Mouse (Mus musculus) midbrain, embryonic 16.5 days (tissue): ENCODE results near the gene Sec61a2. TPM values are rescaled to one million over a fixed set of nuclear protein-coding genes. Genes with fewer than 3 reads are reported as not detected.

ENCODE experiments used
- ATAC-seq: fragments of 200-750 bp; cut with Nextera tagmentation; 2 replicates; pipeline ENCODE4 v1.8.0; 2017; ENCODE audit warnings: moderate TSS enrichment
- H3K27ac ChIP-seq: fragments of 300-500 bp; sonication (generic); 2 replicates; pipeline ENCODE4 v1.5.1; 2014; ENCODE audit warnings: mild to moderate bottlenecking, low read length, mixed read lengths
- H3K27me3 ChIP-seq: fragments of 300-500 bp; sonication (generic); 2 replicates; pipeline ENCODE4 v1.6.1; 2014; ENCODE audit warnings: low read depth, low read length, mixed read lengths; ENCODE audit not compliant: control insufficient read depth, insufficient read depth
- H3K36me3 ChIP-seq: fragments of 300-500 bp; sonication (generic); 2 replicates; pipeline ENCODE4 v1.6.1; 2014; ENCODE audit warnings: mild to moderate bottlenecking, low read length, moderate library complexity, mixed read lengths; ENCODE audit not compliant: control insufficient read depth, insufficient read depth
- H3K4me1 ChIP-seq: fragments of 300-500 bp; sonication (generic); 2 replicates; pipeline ENCODE4 v1.6.1; 2014; ENCODE audit warnings: mild to moderate bottlenecking, low read length, mixed read lengths; ENCODE audit not compliant: control insufficient read depth, insufficient read depth
- H3K4me2 ChIP-seq: fragments of 300-500 bp; sonication (generic); 2 replicates; pipeline ENCODE4 v1.6.1; 2014; ENCODE audit warnings: mild to moderate bottlenecking, low read length, mixed read lengths
- H3K4me3 ChIP-seq: fragments of 300-500 bp; sonication (generic); 2 replicates; pipeline ENCODE4 v1.5.1; 2014; ENCODE audit warnings: low read depth, mild to moderate bottlenecking, low read length, moderate library complexity, mixed read lengths
- H3K9ac ChIP-seq: fragments of 300-500 bp; sonication (generic); 2 replicates; pipeline ENCODE4 v1.6.1; 2014; ENCODE audit warnings: low read depth, low read length, mixed read lengths
- H3K9me3 ChIP-seq: fragments of 300-500 bp; sonication (generic); replicated peaks from 2 replicates; pipeline ENCODE4 v1.6.1; 2014; ENCODE audit warnings: mild to moderate bottlenecking, low read length, mixed read lengths; ENCODE audit not compliant: control insufficient read depth, poor library complexity, severe bottlenecking
- WGBS: fragments of 180-500 bp; shearing (Covaris S2); extraction: QIAGEN DNeasy Blood & Tissue Kit; methylation state at CpG from one replicate; pipeline ENCODE4 v1.1.7; 2014; 5-methylcytosine and 5-hydroxymethylcytosine counted together
- polyA plus RNA-seq: library from polyadenylated mRNA; unstranded; fragments of >200 nt; fragmentation: Nextera tagmentation; extraction: Ambion mirVana; gene quantifications from 2 replicates; pipeline ENCODE4 v1.2.1, GENCODE M21; 2015

Sec61a2 gene
- polyA plus RNA-seq, 1 experiment from 2014 or later: 117 TPM

GRCm38 (mm10) chr2:5906625-5907024 is 11.4 kb upstream of the Sec61a2 start:
- Histone ChIP-seq H3K4me3 (no peak overlapping the region), H3K36me3 (peaks cover 7% of the 10 kb centered on the region), H3K9me3 (no peaks in the 10 kb centered on the region), H3K27ac (no peak overlapping the region), H3K27me3 (no peaks in the 10 kb centered on the region), H3K4me2 (no peak overlapping the region), H3K9ac (no peak overlapping the region), H3K4me1 (no peaks in the 10 kb centered on the region)
- ATAC-seq: no peak
- 52% methylated on average over 3 of the region's 3 CpGs for WGBS

- no peaks in the 10 kb centered on the region for H3K4me1 ChIP-seq
- H3K27me3 ChIP-seq: no peaks in the 10 kb centered on the region
- no peaks in the 10 kb centered on the region for H3K9me3 ChIP-seq
- H3K4me2 ChIP-seq: no peak overlapping the region
- no peak overlapping the region for H3K27ac ChIP-seq
- H3K9ac ChIP-seq: no peak overlapping the region
- H3K36me3 ChIP-seq: peaks cover 7% of the 10 kb centered on the region
- ATAC-seq: no peak
- no peak overlapping the region for H3K4me3 ChIP-seq
- 43% methylated on average over 5 of the region's 5 CpGs for WGBS
Observed at GRCm38 (mm10) chr2:5906092-5906491, 10.9 kb upstream of the Sec61a2 start.

- Histone ChIP-seq H3K27ac (no peak overlapping the region), H3K4me2 (no peak overlapping the region), H3K36me3 (peaks cover 11% of the 10 kb centered on the region), H3K9ac (no peak overlapping the region), H3K27me3 (no peaks in the 10 kb centered on the region), H3K9me3 (no peaks in the 10 kb centered on the region), H3K4me3 (no peak overlapping the region), H3K4me1 (no peaks in the 10 kb centered on the region; the same call in 1 of the 2 replicates)
- ATAC-seq: no peak
- 63% methylated on average over 5 of the region's 5 CpGs for whole genome bisulfite sequencing
Observed at GRCm38 (mm10) chr2:5900145-5900544, 4.9 kb upstream of the Sec61a2 start.

GRCm38 (mm10) chr2:5894296-5894695 is 936 bp downstream of the Sec61a2 start:
- H3K9me3 ChIP-seq: no peaks in the 10 kb centered on the region
- H3K36me3 ChIP-seq: peaks cover 6% of the 10 kb centered on the region; the same call in 1 of the 2 replicates
- H3K4me3 ChIP-seq: peak overlapping the region; percentile 94
- peaks cover 13% of the 10 kb centered on the region for H3K4me1 ChIP-seq
- no peaks in the 10 kb centered on the region for H3K27me3 ChIP-seq
- H3K4me2 ChIP-seq: peak overlapping the region; percentile 66
- WGBS: 45% methylated on average over 11 of the region's 11 CpGs
- H3K9ac ChIP-seq: peak overlapping the region; percentile 95
- no peak overlapping the region for H3K27ac ChIP-seq
- peak; percentile 41; the same call in 1 of the 2 replicates for ATAC-seq

- Histone ChIP-seq H3K9me3 (no peaks in the 10 kb centered on the region), H3K4me1 (peaks cover 13% of the 10 kb centered on the region)
Observed at GRCm38 (mm10) chr2:5889412-5889811, 5.8 kb downstream of the Sec61a2 start.

GRCm38 (mm10) chr2:5888865-5889264 is 6.4 kb downstream of the Sec61a2 start:
- no peak overlapping the region for H3K9ac ChIP-seq
- no peak overlapping the region for H3K27ac ChIP-seq
- no peak overlapping the region for H3K4me3 ChIP-seq
- H3K27me3 ChIP-seq: no peaks in the 10 kb centered on the region
- H3K9me3 ChIP-seq: no peaks in the 10 kb centered on the region
- peaks cover 9% of the 10 kb centered on the region for H3K4me1 ChIP-seq
- H3K4me2 ChIP-seq: no peak overlapping the region
- no peak for ATAC-seq
- H3K36me3 ChIP-seq: peaks cover 12% of the 10 kb centered on the region; the same call in 1 of the 2 replicates
- 94% methylated on average over 5 of the region's 5 CpGs for WGBS

More at GRCm38 (mm10) chr2:5889412-5889811, 5.8 kb downstream of the Sec61a2 start:
- H3K27me3 ChIP-seq: no peaks in the 10 kb centered on the region
- ATAC-seq: no peak
- 67% methylated on average over 2 of the region's 2 CpGs for WGBS
- H3K4me3 ChIP-seq: no peak overlapping the region
- no peak overlapping the region for H3K27ac ChIP-seq
- H3K36me3 ChIP-seq: peaks cover 12% of the 10 kb centered on the region; the same call in 1 of the 2 replicates
- no peak overlapping the region for H3K4me2 ChIP-seq
- no peak overlapping the region for H3K9ac ChIP-seq

- Histone ChIP-seq H3K27ac (no peak overlapping the region), H3K4me3 (no peak overlapping the region), H3K9me3 (no peaks in the 10 kb centered on the region), H3K9ac (no peak overlapping the region), H3K36me3 (peaks cover 36% of the 10 kb centered on the region), H3K4me2 (no peak overlapping the region), H3K4me1 (no peaks in the 10 kb centered on the region), H3K27me3 (no peaks in the 10 kb centered on the region)
- WGBS: 75% methylated on average over 3 of the region's 3 CpGs
- no peak for ATAC-seq
Observed at GRCm38 (mm10) chr2:5877446-5877845, 17.8 kb downstream of the Sec61a2 start.

GRCm38 (mm10) chr2:5869746-5870145 is 25.5 kb downstream of the Sec61a2 start:
- WGBS: 93% methylated on average over 5 of the region's 5 CpGs
- ATAC-seq: no peak
- Histone ChIP-seq H3K36me3 (peaks cover 28% of the 10 kb centered on the region), H3K4me1 (no peaks in the 10 kb centered on the region), H3K27ac (no peak overlapping the region), H3K4me2 (no peak overlapping the region), H3K27me3 (no peaks in the 10 kb centered on the region), H3K9me3 (no peaks in the 10 kb centered on the region), H3K4me3 (no peak overlapping the region), H3K9ac (no peak overlapping the region)

GRCm38 (mm10) chr2:5867681-5868080 is 27.6 kb downstream of the Sec61a2 start:
- WGBS: 92% methylated on average over 2 of the region's 2 CpGs
- no peak for ATAC-seq
- Histone ChIP-seq H3K27me3 (no peaks in the 10 kb centered on the region), H3K36me3 (peaks cover 24% of the 10 kb centered on the region), H3K4me1 (no peaks in the 10 kb centered on the region), H3K9ac (no peak overlapping the region), H3K27ac (no peak overlapping the region), H3K4me2 (no peak overlapping the region), H3K9me3 (no peaks in the 10 kb centered on the region), H3K4me3 (no peak overlapping the region)
